Mouse (Mus musculus) ES-CJ7 (cell line): Measurements from ENCODE around the gene Il23a.
A peak's percentile ranks its signal among the peaks of the same experiment; 100 is the strongest.
"Not testable (repeated sequence)": the region's sequence is repeated elsewhere in the genome, so short reads cannot be mapped to it uniquely, and the experiment has no call there.

Source experiments
- DNase-seq: peaks from one replicate; pipeline ENCODE4 v3.0.0; 2011; ENCODE audit warnings: low read depth, low spot score

Gene Il23a

DNA sequence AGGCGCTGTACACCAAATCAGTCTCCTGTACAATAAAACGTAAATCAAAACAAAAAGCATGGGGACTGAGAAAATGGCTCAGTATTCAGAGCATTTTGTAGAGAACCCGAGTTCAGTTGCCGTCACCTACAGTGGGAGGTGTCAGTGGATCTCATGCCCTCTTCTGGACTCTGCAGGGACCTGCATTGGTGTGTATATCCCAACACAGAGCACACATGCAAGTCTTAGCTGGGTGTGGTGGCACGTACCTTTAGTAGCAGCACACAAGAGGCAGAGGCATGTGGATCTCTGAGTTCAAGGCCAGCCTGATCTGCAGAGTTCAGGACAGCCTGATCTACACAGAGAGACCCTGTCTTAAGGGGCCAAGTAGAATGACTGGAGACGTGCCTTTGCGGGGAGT lies 11.1 kb upstream of the Il23a start:
- peak; percentile 43 for DNase-seq

- peak; percentile 99 for DNase-seq
Observed at GRCm38 (mm10) chr10:128303126-128304021, 4.8 kb upstream of the Il23a start, which contains the start of gene Pan2. TSS of gene Pan2 (plus strand) at chr10:128303335.

DNA sequence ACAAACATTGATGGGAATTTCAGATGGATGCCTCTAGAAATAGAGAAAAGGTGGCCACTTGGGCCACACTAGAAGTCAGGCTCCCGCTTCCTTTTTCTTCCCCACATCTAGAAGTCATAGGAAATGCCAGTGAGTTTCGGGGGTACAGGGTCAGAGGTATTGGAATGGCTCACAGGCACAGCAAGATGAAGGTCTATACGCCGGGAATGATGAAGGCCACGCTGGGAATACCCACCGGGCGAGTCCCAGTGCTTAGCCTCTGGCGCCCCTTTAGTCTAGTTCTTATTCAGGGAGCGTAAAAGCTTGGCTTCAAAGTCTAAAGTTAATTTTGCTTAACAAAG lies 4.2 kb upstream of the Il23a start:
- DNase-seq: no peak

- DNase-seq: no peak
Observed at GRCm38 (mm10) chr10:128302357-128302756, 3.8 kb upstream of the Il23a start.

DNA sequence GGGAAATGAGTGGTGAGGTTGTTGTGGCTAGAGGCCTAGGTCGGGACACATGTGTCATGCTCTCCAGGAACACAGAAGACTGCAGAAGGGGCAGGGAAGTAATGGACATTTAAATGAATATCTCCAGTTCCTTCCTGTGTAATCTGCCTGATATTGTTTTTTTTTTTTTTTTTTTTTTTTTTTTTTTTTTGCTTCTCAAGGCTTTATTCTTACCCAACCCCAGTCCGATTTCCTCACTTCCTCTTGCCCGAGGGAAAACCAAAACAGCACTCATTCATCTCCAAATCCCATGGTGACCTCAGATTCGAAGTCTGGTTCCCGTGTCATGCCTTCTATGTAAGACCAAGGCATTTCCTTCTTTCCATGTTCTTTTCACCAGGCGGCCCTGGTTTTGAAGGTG lies 309 bp downstream of the Il23a start:
- DNase-seq: no peak

- DNase-seq: no peak
Observed at GRCm38 (mm10) chr10:128297622-128298021, 930 bp downstream of the Il23a start.

GRCm38 (mm10) chr10:128297221-128297620 lies 1.3 kb downstream of the Il23a start:
- no peak for DNase-seq

- DNase-seq: no peak
Observed at GRCm38 (mm10) chr10:128296370-128297090, 2.0 kb downstream of the Il23a start.

GRCm38 (mm10) chr10:128290594-128290993 lies 8.0 kb downstream of the Il23a start:
- DNase-seq: not testable (repeated sequence)

GRCm38 (mm10) chr10:128283604-128284579 lies 14.7 kb downstream of the Il23a start:
- peak; percentile 86 for DNase-seq

DNA sequence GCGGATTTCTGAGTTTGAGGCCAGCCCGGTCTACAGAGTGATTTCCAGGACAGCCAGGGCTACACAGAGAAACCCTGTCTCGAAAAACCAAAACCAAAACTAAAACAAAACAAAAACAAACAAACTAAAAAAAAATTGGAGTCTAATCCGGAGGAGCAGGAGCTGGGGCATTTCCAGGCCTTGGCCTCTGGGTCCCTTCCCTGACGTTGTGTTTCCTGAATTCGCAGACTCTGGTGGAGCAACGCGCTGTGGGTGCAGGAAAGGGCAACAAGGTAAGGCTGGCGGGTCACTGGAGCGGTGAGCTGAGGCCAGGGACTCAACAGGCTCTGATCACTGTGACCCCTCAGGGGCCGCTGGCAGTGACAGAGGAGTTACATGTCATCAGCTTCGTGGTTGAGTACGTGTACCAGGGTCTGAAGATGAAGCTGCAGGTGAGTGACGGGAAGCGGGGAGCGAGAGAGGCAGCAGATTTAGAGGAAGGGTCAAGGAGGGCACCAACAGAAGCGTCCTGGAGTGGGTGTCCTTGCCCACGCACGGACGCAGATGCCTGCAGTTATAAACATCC lies 15.6 kb downstream of the Il23a start:
- DNase-seq: no peak

GRCm38 (mm10) chr10:128281682-128282081 lies 16.9 kb downstream of the Il23a start:
- DNase-seq: no peak

DNA sequence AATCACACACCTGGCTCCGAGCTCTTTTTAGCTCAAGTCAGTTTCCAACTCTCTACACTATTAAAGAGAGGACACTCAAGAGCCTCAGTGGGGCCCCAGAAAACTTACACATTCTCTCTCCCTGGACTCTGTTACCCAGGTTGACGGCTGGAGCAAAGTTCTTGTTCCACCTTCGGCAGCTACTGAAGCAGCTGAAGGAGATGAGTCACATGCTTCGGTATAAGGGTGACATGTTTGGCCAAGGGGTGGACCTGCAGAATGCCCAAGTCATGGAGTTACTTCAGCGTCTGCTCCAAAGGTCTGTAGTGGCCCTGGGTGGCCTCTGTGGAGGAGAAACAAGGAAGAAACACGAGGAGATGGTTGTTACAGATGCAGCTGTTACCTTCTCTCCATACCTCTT lies 17.6 kb downstream of the Il23a start:
- DNase-seq: no peak

GRCm38 (mm10) chr10:128278158-128278557 lies 20.4 kb downstream of the Il23a start:
- DNase-seq: no peak

GRCm38 (mm10) chr10:128275374-128275773 lies 23.2 kb downstream of the Il23a start:
- DNase-seq: not testable (repeated sequence)

GRCm38 (mm10) chr10:128272819-128273439 lies 25.6 kb downstream of the Il23a start:
- not testable (repeated sequence) for DNase-seq

DNA sequence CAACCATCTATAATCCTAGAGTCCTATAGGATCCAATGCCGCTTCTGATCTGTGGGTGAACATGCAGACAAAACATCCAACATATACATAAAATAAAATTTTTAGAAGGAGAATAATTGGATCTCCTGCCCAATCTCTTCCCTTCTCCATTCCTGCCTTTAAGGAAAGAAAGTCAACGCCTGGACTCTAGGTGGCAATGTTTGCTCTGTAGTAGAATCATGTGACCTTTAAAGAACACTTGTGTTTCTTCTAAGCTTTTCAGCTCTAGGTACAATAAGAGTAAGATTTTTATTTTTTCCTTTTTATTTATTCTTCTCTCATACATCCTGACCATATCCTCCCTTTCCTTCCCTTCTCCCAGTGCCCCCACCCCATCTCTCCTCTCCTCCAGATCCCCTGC lies 26.7 kb downstream of the Il23a start:
- no peak for DNase-seq

DNA sequence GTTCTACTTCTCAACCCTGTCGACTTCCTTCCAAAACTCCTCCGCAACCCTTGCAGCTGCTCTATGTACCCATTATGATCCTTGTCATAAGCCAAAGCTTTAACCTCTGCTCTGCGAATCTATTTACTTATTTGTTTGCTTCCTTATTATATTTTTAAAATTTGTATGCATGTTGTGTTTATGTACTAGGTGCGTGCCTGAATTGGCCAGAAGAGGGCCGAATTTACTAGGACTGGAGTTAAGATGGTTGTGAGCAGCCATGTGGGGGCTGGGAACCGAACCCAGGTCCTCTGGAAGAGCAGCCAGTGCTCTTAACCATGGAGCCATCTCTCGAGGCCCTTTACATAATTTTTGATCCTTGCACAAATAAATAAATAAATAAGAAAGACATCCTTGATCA lies 27.7 kb downstream of the Il23a start:
- DNase-seq: peak; percentile 49

- DNase-seq: peak; percentile 98
Observed at GRCm38 (mm10) chr10:128270287-128270841, 28.2 kb downstream of the Il23a start, which contains the start of gene Stat2. TSS of gene Stat2 (plus strand) at chr10:128270559.

DNA sequence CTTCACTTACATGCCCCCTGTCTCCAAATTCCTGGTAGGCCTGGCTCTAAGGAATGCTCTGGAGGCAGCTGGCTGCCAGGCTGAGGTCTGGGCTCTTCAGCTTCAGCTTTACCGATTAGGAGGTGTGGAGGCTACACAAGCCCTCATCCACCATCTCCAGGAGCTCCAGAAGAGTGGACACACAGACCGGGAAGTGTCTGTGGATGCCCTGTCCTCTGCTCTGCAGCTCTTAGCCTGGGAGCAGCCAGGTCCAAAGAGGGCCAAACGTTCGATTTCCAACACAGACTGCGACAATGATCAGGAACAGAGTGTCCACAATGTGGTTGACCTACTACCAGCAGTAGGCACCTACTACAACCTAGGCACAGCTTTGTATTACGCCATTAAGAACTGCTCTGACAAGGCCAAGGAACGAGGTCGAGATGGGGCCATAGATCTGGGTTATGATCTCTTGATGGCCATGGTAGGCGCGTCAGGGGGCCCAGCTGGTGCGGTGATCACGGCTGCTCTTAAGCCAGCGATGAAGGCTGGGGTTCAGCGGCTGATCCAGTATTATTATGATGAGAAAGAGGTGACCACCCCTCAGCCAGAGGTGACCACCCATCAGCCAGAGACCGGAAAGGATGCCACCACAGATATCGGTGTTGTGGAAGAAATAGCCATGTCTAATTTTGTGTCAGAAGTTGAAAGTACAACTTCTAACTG lies 29.2 kb downstream of the Il23a start:
- DNase-seq: no peak
